Mouse (Mus musculus) kidney, embryonic 15.5 days (tissue): Measurements from ENCODE around the gene Gcm1. TPM values are rescaled to one million over a fixed set of nuclear protein-coding genes. Genes with fewer than 3 reads are reported as not detected.

Experiments
- ATAC-seq: fragments of 200-750 bp; cut with Nextera tagmentation; replicated peaks from 2 replicates; pipeline ENCODE4 v1.8.0; 2017; ENCODE audit warnings: moderate TSS enrichment; ENCODE audit not compliant: low FRiP score
- H3K27ac ChIP-seq: fragments of 300-500 bp; sonication (generic); 2 replicates; pipeline ENCODE4 v1.5.1; 2015; ENCODE audit warnings: mild to moderate bottlenecking, inconsistent platforms
- H3K27me3 ChIP-seq: fragments of 300-500 bp; sonication (generic); 2 replicates; pipeline ENCODE4 v1.6.1; 2015; ENCODE audit warnings: inconsistent platforms
- H3K36me3 ChIP-seq: fragments of 300-500 bp; sonication (generic); 2 replicates; pipeline ENCODE4 v1.6.1; 2015; ENCODE audit warnings: inconsistent platforms
- H3K4me1 ChIP-seq: fragments of 300-500 bp; sonication (generic); 2 replicates; pipeline ENCODE4 v1.6.1; 2015; ENCODE audit warnings: inconsistent platforms
- H3K4me2 ChIP-seq: fragments of 300-500 bp; sonication (generic); 2 replicates; pipeline ENCODE4 v1.6.1; 2015; ENCODE audit warnings: moderate library complexity, mild to moderate bottlenecking, inconsistent platforms
- H3K4me3 ChIP-seq: fragments of 300-500 bp; sonication (generic); replicated peaks from 2 replicates; pipeline ENCODE4 v1.5.1; 2015; ENCODE audit warnings: mild to moderate bottlenecking, inconsistent platforms
- H3K9ac ChIP-seq: fragments of 300-500 bp; sonication (generic); 2 replicates; pipeline ENCODE4 v1.6.1; 2015; ENCODE audit warnings: mild to moderate bottlenecking, inconsistent platforms
- H3K9me3 ChIP-seq: fragments of 300-500 bp; sonication (generic); replicated peaks from 2 replicates; pipeline ENCODE4 v1.6.1; 2016; ENCODE audit warnings: inconsistent platforms
- WGBS: fragments of 180-500 bp; shearing (Covaris S2); methylation state at CpG from one replicate; pipeline ENCODE4 v1.1.7; 2015; ENCODE audit warnings: mixed read lengths; 5-methylcytosine and 5-hydroxymethylcytosine counted together
- polyA plus RNA-seq: library from polyadenylated mRNA; unstranded; fragments of >200 nt; fragmentation: Nextera tagmentation; extraction: Ambion mirVana; gene quantifications from 2 replicates; pipeline ENCODE4 v1.2.1, GENCODE M21; 2015

Gcm1 gene
- polyA plus RNA-seq, 1 experiment from 2014 or later: 1.2 TPM

DNA sequence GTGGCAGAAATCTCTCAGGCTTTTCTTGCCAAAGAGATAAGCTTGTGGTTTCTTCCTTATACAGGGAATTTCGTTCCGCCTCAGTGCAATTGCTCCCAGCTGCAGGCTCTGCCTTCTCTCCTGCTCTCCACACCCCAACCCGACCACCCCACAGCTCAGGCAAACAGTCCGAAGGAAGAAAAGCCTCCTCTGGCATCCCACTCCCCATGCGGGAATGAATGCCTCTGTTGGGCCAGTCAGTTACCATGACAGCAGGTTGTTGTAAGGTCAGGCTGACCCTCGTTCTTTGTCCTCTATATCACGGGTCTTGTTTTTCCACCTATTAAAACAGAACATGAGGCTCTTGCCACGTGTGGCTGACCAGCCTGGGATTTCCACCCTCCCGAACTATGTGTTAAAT, 30.5 kb upstream of the Gcm1 start:
- no peak overlapping the region for H3K9ac ChIP-seq
- H3K9me3 ChIP-seq: no peaks in the 10 kb centered on the region
- peak; percentile 78 for ATAC-seq
- H3K4me2 ChIP-seq: 0 out of 2 replicates have a peak overlapping the region, but pooled peaks have one; percentile 6
- peaks cover 27% of the 10 kb centered on the region for H3K4me1 ChIP-seq
- H3K27ac ChIP-seq: peak overlapping the region; percentile 68
- WGBS: 20% methylated on average over 9 of the region's 9 CpGs
- H3K4me3 ChIP-seq: no peak overlapping the region
- no peaks in the 10 kb centered on the region for H3K36me3 ChIP-seq
- H3K27me3 ChIP-seq: peaks cover 3% of the 10 kb centered on the region; the same call in 1 of the 2 replicates

- Histone ChIP-seq H3K4me1 (peaks cover 20% of the 10 kb centered on the region), H3K27me3 (no peaks in the 10 kb centered on the region), H3K9ac (no peak overlapping the region), H3K36me3 (no peaks in the 10 kb centered on the region), H3K4me3 (no peak overlapping the region), H3K9me3 (no peaks in the 10 kb centered on the region), H3K4me2 (no peak overlapping the region), H3K27ac (peak overlapping the region; percentile 68)
- peak; percentile 43; the same call in 1 of the 2 replicates for ATAC-seq
- 47% methylated on average over 8 of the region's 8 CpGs for WGBS
Observed at GRCm38 (mm10) chr9:78022187-78022945, 29.4 kb upstream of the Gcm1 start.

DNA sequence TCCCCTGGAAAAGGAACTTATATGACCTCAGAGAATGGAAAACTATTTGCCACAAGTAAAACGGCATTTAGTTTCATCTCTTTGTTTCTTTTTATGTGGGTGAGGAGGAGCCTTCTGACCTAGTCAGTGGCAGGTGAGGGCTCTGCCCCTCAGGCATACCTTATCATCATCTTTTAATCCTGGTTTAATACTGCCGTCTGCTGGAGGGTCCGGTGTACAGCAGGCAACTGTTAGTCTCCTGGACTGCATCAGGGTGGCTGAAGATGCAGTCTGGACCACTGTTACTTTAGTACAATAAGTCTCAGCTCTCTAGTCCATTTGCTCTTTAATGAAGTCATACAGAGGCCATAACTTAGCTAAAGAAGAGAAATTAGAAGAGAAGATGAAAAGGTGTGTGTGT, 26.9 kb upstream of the Gcm1 start:
- H3K27me3 ChIP-seq: no peaks in the 10 kb centered on the region
- H3K9ac ChIP-seq: no peak overlapping the region
- no peak overlapping the region for H3K4me2 ChIP-seq
- no peaks in the 10 kb centered on the region for H3K9me3 ChIP-seq
- 0 out of 2 replicates have a peak, but pooled peaks have one; percentile 19 for ATAC-seq
- H3K27ac ChIP-seq: no peak overlapping the region
- H3K4me1 ChIP-seq: peaks cover 20% of the 10 kb centered on the region
- H3K4me3 ChIP-seq: no peak overlapping the region
- H3K36me3 ChIP-seq: no peaks in the 10 kb centered on the region
- WGBS: 16% methylated on average over 3 of the region's 3 CpGs

- WGBS: 71% methylated on average over 3 of the region's 3 CpGs
- no peaks in the 10 kb centered on the region for H3K27me3 ChIP-seq
- no peaks in the 10 kb centered on the region for H3K36me3 ChIP-seq
- no peak overlapping the region for H3K9ac ChIP-seq
- H3K27ac ChIP-seq: no peak overlapping the region
- no peak for ATAC-seq
- H3K4me1 ChIP-seq: peaks cover 5% of the 10 kb centered on the region
- no peaks in the 10 kb centered on the region for H3K9me3 ChIP-seq
- no peak overlapping the region for H3K4me2 ChIP-seq
- no peak overlapping the region for H3K4me3 ChIP-seq
Observed at GRCm38 (mm10) chr9:78027099-78027498, 24.6 kb upstream of the Gcm1 start.

DNA sequence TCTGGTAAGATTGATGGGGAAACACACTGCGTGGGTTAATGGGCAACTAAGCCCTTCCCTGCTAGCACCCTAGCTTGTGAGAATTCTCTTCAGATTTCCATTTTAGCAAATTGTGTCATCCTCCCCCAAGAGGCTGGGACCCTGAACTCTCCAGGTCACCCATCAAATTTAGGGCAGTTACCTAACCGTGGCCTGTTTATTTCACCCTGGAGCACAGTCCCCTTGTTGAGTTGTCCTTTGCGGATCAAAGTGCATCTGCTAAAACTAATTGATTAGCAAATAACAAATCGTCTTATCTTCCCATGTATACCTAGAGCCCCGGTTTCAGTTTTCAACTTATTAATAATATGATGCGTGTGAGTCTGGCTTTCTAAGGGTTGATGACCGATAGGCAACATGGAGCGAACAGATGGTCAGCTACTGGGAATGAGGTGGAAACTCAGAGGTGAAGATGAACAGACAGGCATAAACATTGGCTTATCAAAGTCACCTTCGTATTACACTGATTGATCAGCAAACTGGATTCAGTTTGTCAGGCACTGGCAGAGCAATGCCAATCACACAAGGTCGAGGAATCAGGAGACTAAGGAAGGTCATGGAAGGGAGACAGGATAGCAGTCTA, 20.8 kb upstream of the Gcm1 start:
- Histone ChIP-seq H3K4me1 (no peaks in the 10 kb centered on the region), H3K9ac (no peak overlapping the region), H3K4me3 (no peak overlapping the region), H3K27ac (no peak overlapping the region), H3K27me3 (no peaks in the 10 kb centered on the region), H3K9me3 (no peaks in the 10 kb centered on the region), H3K36me3 (no peaks in the 10 kb centered on the region), H3K4me2 (no peak overlapping the region)
- 87% methylated on average over 10 of the region's 10 CpGs for WGBS
- no peak for ATAC-seq

DNA sequence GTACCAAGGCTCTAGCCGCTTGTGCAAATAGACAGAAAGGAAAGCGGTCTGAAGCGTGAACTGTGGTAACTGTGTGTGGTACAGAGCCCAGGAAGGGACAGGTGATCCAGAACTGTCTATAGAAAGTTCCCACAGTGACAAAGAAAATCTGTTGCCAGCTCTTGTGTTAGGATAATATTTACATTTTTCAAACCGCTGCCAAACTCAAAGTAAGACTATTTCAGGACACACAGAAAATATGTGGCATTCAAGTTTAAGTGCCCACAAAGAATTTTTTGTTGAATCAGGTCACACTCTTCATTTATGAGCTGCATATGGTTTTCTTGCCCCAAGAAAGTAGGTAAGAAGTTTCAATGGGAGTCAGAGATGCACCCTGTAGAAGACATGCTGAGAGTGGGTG, 18.8 kb upstream of the Gcm1 start:
- no peaks in the 10 kb centered on the region for H3K36me3 ChIP-seq
- no peak overlapping the region for H3K4me3 ChIP-seq
- no peak overlapping the region for H3K4me2 ChIP-seq
- ATAC-seq: no peak
- H3K4me1 ChIP-seq: no peaks in the 10 kb centered on the region
- no peaks in the 10 kb centered on the region for H3K27me3 ChIP-seq
- WGBS: 88% methylated on average over 4 of the region's 4 CpGs
- no peak overlapping the region for H3K9ac ChIP-seq
- H3K27ac ChIP-seq: no peak overlapping the region
- no peaks in the 10 kb centered on the region for H3K9me3 ChIP-seq

DNA sequence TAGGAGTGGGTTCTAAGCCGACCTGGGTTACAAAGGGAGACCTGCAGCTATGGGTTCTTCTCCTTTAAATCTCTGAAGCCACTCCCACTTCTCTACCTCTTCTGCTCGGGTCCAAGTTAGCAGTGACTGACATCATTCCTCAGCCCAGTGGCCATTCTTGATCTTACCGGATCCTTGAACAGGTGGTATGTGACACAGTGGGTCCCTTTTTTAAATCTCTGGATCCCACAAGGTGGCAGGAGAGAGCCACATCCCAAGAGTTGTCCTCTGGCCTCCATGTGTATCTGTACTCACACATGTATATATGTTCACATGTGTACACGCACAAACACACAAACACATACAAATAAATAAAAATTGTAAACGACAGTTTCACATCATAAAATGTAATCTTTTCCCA, 16.4 kb upstream of the Gcm1 start:
- no peak; the same call in 1 of the 2 replicates for ATAC-seq
- no peaks in the 10 kb centered on the region for H3K36me3 ChIP-seq
- WGBS: 81% methylated on average over 5 of the region's 5 CpGs

GRCm38 (mm10) chr9:78035831-78036230, 15.9 kb upstream of the Gcm1 start:
- Histone ChIP-seq H3K4me2 (no peak overlapping the region), H3K4me1 (no peaks in the 10 kb centered on the region), H3K27me3 (no peaks in the 10 kb centered on the region), H3K36me3 (no peaks in the 10 kb centered on the region), H3K9me3 (no peaks in the 10 kb centered on the region), H3K27ac (no peak overlapping the region), H3K4me3 (no peak overlapping the region), H3K9ac (no peak overlapping the region)
- WGBS: 85% methylated on average over 8 of the region's 8 CpGs
- ATAC-seq: no peak

More for the DNA sequence above, 16.4 kb upstream of the Gcm1 start:
- no peak overlapping the region for H3K4me3 ChIP-seq
- no peaks in the 10 kb centered on the region for H3K27me3 ChIP-seq
- H3K27ac ChIP-seq: no peak overlapping the region
- H3K4me2 ChIP-seq: no peak overlapping the region
- H3K9ac ChIP-seq: no peak overlapping the region
- no peaks in the 10 kb centered on the region for H3K4me1 ChIP-seq
- H3K9me3 ChIP-seq: no peaks in the 10 kb centered on the region

DNA sequence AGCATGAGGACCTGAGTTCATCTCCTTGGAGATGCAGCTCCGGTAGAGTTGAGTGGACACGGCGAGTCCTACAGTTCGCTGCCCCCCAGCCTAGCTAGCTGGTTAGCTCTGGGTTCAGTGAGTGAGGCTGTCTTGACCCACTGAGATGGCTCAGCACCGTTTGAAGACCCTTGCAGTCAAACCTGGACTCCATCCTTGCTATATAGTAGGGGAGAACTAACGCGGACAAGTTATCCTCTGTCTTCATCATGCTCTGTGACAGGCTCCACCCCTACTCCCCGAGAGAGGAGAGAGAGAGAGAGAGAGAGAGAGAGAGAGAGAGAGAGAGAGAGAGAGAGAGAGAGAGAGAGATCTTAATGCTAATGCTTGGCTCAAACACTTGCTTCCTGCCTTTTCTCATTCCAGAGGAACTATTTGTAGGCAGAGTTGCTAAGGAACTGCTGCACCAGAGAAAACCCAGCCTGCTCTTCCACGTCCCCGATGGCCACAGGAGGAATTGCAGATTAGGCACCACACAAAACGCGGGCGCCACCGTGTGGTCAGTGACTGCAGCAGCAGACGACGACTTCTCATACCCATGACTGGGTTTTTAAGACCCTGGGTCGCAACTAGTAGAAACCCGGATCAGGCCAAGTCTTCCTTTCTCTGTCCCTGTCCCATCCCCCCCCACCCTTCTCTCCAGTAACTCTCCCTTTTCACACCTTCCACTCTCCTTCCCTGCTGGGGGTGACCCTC, 12.8 kb upstream of the Gcm1 start:
- Histone ChIP-seq H3K9ac (no peak overlapping the region), H3K4me2 (no peak overlapping the region), H3K4me1 (no peaks in the 10 kb centered on the region), H3K36me3 (no peaks in the 10 kb centered on the region), H3K9me3 (no peaks in the 10 kb centered on the region), H3K27ac (no peak overlapping the region), H3K27me3 (no peaks in the 10 kb centered on the region), H3K4me3 (no peak overlapping the region)
- peak; percentile 63 for ATAC-seq
- 35% methylated on average over 18 of the region's 18 CpGs for whole genome bisulfite sequencing

DNA sequence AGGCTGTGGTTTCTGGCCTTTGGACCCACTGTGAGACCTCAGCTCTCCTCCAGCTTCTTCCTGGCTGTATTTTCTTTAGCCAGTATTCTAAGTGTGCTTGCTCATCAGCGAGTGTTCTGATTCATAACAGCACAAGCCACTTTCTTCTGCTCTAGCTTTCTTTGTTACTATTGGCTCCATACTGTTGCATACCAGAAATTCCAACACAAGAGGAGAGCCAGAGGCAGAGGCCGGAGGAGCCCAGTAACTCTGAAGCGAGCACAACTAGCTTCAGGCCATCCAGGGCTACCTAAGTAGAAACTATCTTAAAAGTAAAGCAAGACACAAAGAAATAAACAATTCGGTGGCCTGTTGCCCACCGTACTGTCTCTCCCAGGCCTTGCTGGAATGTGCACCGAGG, 6.6 kb upstream of the Gcm1 start:
- 58% methylated on average over 6 of the region's 6 CpGs for WGBS
- 0 out of 2 replicates have a peak, but pooled peaks have one; percentile 15 for ATAC-seq

GRCm38 (mm10) chr9:78046755-78047154, 5.0 kb upstream of the Gcm1 start:
- Histone ChIP-seq H3K9me3 (no peaks in the 10 kb centered on the region), H3K27me3 (no peaks in the 10 kb centered on the region), H3K4me2 (no peak overlapping the region), H3K27ac (no peak overlapping the region), H3K36me3 (no peaks in the 10 kb centered on the region), H3K4me3 (no peak overlapping the region), H3K4me1 (no peaks in the 10 kb centered on the region), H3K9ac (no peak overlapping the region)
- 61% methylated on average over 20 of the region's 20 CpGs for WGBS
- no peak for ATAC-seq

More for the DNA sequence above, 6.6 kb upstream of the Gcm1 start:
- peak overlapping the region; percentile 52 for H3K27ac ChIP-seq
- H3K36me3 ChIP-seq: no peaks in the 10 kb centered on the region
- no peaks in the 10 kb centered on the region for H3K27me3 ChIP-seq
- no peak overlapping the region for H3K9ac ChIP-seq
- no peak overlapping the region for H3K4me3 ChIP-seq
- H3K4me1 ChIP-seq: no peaks in the 10 kb centered on the region
- no peaks in the 10 kb centered on the region for H3K9me3 ChIP-seq
- H3K4me2 ChIP-seq: no peak overlapping the region

DNA sequence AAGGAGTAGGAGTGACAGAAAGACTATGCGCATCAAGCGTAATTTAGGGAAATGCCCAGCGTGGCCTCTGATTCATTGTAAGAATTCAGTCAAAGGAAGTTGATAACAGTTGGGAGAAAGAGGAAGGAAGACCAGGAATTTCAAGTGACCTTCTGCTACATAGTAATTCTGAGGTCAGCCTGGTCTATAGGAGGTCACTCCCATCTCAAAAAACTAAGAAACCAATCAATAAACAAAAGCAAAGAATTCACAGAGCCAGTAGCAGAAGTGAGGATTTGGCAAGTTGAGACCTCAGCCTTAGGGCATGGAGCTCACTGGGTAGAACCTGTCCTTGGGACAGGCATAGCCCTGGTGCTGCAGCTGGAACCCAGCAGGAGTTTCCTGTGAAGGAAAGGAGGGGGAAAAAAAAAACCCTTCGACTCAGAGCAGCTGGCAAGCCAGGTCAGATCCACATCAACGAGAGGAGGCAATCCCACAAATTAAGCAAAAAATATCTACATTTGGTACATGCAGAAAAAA, 1.2 kb upstream of the Gcm1 start:
- H3K27ac ChIP-seq: no peak overlapping the region
- ATAC-seq: no peak
- H3K27me3 ChIP-seq: no peaks in the 10 kb centered on the region
- 49% methylated on average over 5 of the region's 5 CpGs for WGBS
- H3K4me1 ChIP-seq: no peaks in the 10 kb centered on the region
- H3K9ac ChIP-seq: no peak overlapping the region
- no peak overlapping the region for H3K4me3 ChIP-seq
- H3K9me3 ChIP-seq: no peaks in the 10 kb centered on the region
- H3K4me2 ChIP-seq: no peak overlapping the region
- H3K36me3 ChIP-seq: no peaks in the 10 kb centered on the region
